Mouse (Mus musculus): Measurements from ENCODE around the gene Sept12.

Sept12 gene

GRCm38 (mm10) chr16:4957446-4957845, 40.2 kb downstream of the Sept12 start:
- ChIA-PET POLR2A (interaction anchor here in 2 of 4 experiments (0.5 to 2.1 kb wide), 12 partner anchors 9 to 371 kb away, joined by 3 to 8 read pairs (median 4); partner anchors contain the start of genes Nudt16l1 (in 2 of the 2) and Rogdi (in 1 of the 2)), CTCF (interaction anchor here in 1 of 4 experiments (0.7 kb wide), 1 partner anchor 43 kb away, joined by 3 read pairs; no protein-coding TSS in a partner anchor)

DNA sequence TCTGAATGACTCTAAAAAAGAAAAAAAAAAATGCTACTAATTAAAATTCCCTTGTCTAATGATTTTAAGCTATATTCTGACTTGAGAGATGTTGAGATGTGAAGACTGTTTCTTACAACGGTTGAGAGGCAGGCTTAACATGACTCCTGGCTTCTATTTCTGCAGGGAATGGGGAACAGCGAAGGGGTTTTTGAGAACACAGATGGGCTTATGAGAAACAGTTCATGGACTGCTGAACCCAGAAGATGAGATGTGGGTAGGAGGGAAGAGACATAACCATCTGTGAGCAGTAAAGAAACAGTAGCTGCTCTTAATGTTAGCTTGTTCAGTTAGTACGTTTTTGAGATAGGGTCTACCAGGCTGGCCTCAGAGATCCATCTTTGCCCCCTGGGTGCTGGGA, 41.0 kb downstream of the Sept12 start:
- CTCF ChIA-PET: interaction anchor here in 1 of 4 experiments (0.7 to 1.4 kb wide), 2 partner anchors 23 to 43 kb away, joined by 3 read pairs; no protein-coding TSS in a partner anchor
- POLR2A ChIA-PET: interaction anchor here in 3 of 4 experiments (0.6 to 2.1 kb wide), 14 partner anchors 9 to 370 kb away, joined by 3 to 8 read pairs (median 4); partner anchors contain the start of genes Nudt16l1 (in 2 of the 3) and Rogdi (in 1 of the 3)

GRCm38 (mm10) chr16:4947378-4947777, 50.3 kb downstream of the Sept12 start:
- ChIA-PET CTCF (interaction anchor here in 2 of 4 experiments (0.6 to 1.1 kb wide), 2 partner anchors 34 to 300 kb away, joined by 3 to 5 read pairs; no protein-coding TSS in a partner anchor), POLR2A (interaction anchor here in 2 of 4 experiments (1.0 to 1.6 kb wide), 15 partner anchors 8 to 140 kb away, joined by 3 to 7 read pairs (median 3); partner anchors contain the start of genes Ubald1 (in 2 of the 2) and Ubn1 (in 1 of the 2))

DNA sequence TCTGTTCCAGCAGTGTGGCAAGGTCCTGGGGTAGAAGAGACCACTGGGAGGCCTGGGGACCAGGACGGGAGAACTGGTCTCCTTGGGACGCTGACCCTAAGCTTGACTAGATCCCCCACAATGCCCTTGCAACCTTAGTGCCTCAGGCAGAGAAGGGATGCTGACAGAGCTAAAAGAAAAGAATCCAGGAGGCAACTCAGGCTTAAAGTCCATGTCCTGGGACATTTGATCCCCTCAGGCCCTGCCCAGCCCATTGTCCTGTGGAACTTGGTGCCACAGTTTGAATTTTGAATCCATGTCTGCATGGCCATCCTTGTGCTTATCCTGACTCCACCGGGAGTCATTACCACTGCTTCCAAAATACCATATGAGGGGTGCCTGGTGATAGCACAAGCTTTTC, 51.5 kb downstream of the Sept12 start:
- ChIA-PET POLR2A (interaction anchor here (0.6 to 2.6 kb wide), 21 partner anchors 10 to 438 kb away, joined by 3 to 13 read pairs (median 3); partner anchors contain the start of genes Ubald1 (in 2 of the 4) and Ubn1 (in 1 of the 4)), CTCF (interaction anchor here in 1 of 4 experiments (1.3 kb wide), 1 partner anchor 32 kb away, joined by 4 read pairs; no protein-coding TSS in a partner anchor)

DNA sequence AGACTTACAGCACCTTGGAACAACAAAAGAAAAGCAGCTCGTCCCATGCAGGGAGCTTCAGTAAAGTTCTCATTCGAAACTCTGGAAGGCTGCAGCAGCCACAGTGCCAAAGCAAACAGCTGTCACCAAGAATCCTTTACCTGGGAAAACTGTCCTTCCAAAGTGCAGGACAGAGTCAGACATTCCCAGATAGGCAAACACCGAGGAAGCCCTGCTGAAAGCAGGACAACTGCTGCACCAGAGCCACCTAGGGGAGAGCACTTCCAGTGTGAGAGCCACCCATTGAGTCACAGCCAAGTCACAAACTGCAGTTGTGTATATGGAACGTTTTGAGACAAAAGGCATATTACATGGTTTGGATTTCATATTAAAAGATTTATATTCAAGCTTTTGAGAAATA, 52.2 kb downstream of the Sept12 start:
- ChIA-PET CTCF (interaction anchor here in 1 of 4 experiments (1.3 kb wide), 1 partner anchor 31 kb away, joined by 4 read pairs; no protein-coding TSS in a partner anchor), POLR2A (interaction anchor here in 2 of 4 experiments (1.0 to 2.6 kb wide), 12 partner anchors 9 to 133 kb away, joined by 3 to 13 read pairs (median 4); partner anchors contain the start of genes Rogdi (in 1 of the 2) and Ubald1 (in 1 of the 2))

DNA sequence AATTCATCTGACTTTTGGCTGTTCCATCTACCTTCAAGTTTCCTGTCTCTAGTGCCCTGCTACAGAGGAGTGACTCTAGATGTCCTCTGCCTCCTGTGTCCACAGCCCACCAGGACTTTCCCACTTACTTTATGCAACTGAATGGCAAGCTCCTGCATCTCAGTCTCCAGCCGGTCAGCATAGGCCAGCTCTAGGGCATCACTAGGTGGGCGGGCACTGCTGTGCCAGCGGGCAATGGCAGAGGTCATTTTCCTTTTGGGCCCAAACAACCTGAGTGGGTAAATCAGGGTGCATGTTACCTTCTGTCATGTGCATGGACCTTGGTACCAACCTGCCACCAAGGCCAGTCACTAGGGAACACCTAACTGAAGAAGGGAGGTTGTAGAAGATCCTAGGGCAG, 54.2 kb downstream of the Sept12 start:
- ChIA-PET CTCF (interaction anchor here in 1 of 4 experiments (1.5 kb wide), 1 partner anchor 29 kb away, joined by 5 read pairs; no protein-coding TSS in a partner anchor), POLR2A (interaction anchor here in 2 of 4 experiments (1.1 to 2.9 kb wide), 5 partner anchors 10 to 191 kb away, joined by 3 to 12 read pairs (median 3); partner anchors contain the start of genes Rogdi (in 1 of the 2) and Ubald1 (in 1 of the 2))

- CTCF ChIA-PET: interaction anchor here in 1 of 4 experiments (1.5 kb wide), 1 partner anchor 29 kb away, joined by 5 read pairs; no protein-coding TSS in a partner anchor
- POLR2A ChIA-PET: interaction anchor here in 3 of 4 experiments (1.1 to 2.9 kb wide), 7 partner anchors 10 to 191 kb away, joined by 3 to 12 read pairs (median 3); partner anchors contain the start of genes Glyr1 (in 1 of the 3), Rogdi (in 1 of the 3), Ubald1 (in 1 of the 3) and Ubn1 (in 1 of the 3)
These were observed 54.8 kb downstream of the Sept12 start for GRCm38 (mm10) chr16:4942868-4943267.

DNA sequence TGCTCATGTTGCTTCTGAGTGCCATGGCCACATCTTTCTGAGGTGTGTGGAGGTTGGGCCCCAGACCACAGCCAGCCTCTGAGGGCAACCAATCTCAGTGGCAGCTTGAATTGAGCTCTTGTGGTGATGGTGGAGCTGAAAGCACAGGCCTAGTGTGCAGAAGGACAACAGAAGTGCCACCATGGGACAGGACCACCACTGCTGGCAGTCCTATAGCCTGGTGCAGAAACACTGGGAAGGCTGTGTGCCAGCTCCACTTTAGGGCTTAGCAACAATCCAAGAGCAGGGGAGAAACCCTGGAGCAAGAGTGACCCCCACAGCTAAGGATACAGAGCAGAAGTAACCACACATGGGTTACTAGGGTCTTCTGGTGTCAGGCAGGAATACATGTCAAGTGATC, 56.6 kb downstream of the Sept12 start:
- ChIA-PET CTCF (interaction anchor here in 2 of 4 experiments (1.0 to 1.5 kb wide), 2 partner anchors 28 to 39 kb away, joined by 3 read pairs; no protein-coding TSS in a partner anchor), POLR2A (interaction anchor here in 2 of 4 experiments (0.8 to 3.8 kb wide), 14 partner anchors 10 to 112 kb away, joined by 3 to 23 read pairs (median 4); partner anchors contain the start of genes Rogdi (in 2 of the 2), Anks3 (in 1 of the 2), Mgrn1 (in 1 of the 2) and Ubald1 (in 1 of the 2))

GRCm38 (mm10) chr16:4940311-4940850, 57.3 kb downstream of the Sept12 start:
- ChIA-PET POLR2A (interaction anchor here in 2 of 4 experiments (0.8 to 3.8 kb wide), 13 partner anchors 13 to 113 kb away, joined by 3 to 23 read pairs (median 4); partner anchors contain the start of genes Rogdi (in 2 of the 2), Anks3 (in 1 of the 2), Mgrn1 (in 1 of the 2) and Ubald1 (in 1 of the 2)), CTCF (interaction anchor here in 3 of 4 experiments (0.6 to 1.5 kb wide), 3 partner anchors 27 to 88 kb away, joined by 3 read pairs; no protein-coding TSS in a partner anchor)

- ChIA-PET CTCF (interaction anchor here in 2 of 4 experiments (0.6 to 1.4 kb wide), 5 partner anchors 25 to 671 kb away, joined by 3 to 9 read pairs (median 4); no protein-coding TSS in a partner anchor), POLR2A (interaction anchor here (0.5 to 3.8 kb wide), 53 partner anchors 9 to 381 kb away, joined by 3 to 24 read pairs (median 5); partner anchors contain the start of genes Ubald1 (in 3 of the 4), Ubn1 (in 3 of the 4), Anks3 (in 2 of the 4) and Mgrn1 (in 2 of the 4))
These were observed 58.2 kb downstream of the Sept12 start for GRCm38 (mm10) chr16:4939412-4939811.

DNA sequence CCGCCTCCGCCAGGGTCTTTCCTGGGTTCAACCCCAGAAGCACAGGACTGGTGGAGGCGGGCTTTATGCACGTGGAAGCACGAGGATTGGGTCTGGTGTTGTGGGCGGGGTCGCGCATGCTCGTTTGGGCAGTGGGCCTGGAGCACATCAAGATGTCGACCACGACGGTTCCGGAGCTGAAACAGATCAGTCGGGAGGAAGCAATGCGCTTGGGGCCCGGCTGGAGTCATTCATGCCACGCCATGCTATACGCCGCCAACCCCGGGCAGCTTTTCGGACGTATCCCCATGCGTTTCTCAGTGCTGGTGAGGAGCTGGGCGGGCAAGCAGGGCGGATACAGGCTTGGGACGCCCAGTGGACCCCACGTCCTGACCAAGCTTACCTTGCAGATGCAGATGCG, 58.7 kb downstream of the Sept12 start:
- CTCF ChIA-PET: interaction anchor here in 2 of 4 experiments (0.6 to 1.4 kb wide), 6 partner anchors 25 to 671 kb away, joined by 3 to 9 read pairs (median 4); no protein-coding TSS in a partner anchor

GRCm38 (mm10) chr16:4938461-4938860, 59.2 kb downstream of the Sept12 start, which contains the start of gene Nudt16l1:
Gene Nudt16l1, plus strand, starts transcription at chr16:4938761.
- CTCF ChIA-PET: interaction anchor here in 1 of 4 experiments (0.6 to 1.4 kb wide), 3 partner anchors 25 to 670 kb away, joined by 3 to 9 read pairs (median 3); no protein-coding TSS in a partner anchor
- POLR2A ChIA-PET: interaction anchor here (0.7 to 3.8 kb wide), 53 partner anchors 8 to 380 kb away, joined by 3 to 24 read pairs (median 4); partner anchors contain the start of genes Ubald1 (in 3 of the 4), Anks3 (in 2 of the 4), Mgrn1 (in 2 of the 4) and Rogdi (in 2 of the 4)

More for the DNA sequence above, 58.7 kb downstream of the Sept12 start:
- POLR2A ChIA-PET: interaction anchor here (0.5 to 3.8 kb wide), 62 partner anchors 8 to 381 kb away, joined by 3 to 24 read pairs (median 4); partner anchors contain the start of genes Ubald1 (in 3 of the 4), Ubn1 (in 3 of the 4), Anks3 (in 2 of the 4) and Mgrn1 (in 2 of the 4)

GRCm38 (mm10) chr16:4937351-4938190, 60.1 kb downstream of the Sept12 start:
- ChIA-PET POLR2A (interaction anchor here in 3 of 4 experiments (1.2 to 3.1 kb wide), 8 partner anchors 8 to 57 kb away, joined by 4 to 24 read pairs (median 8); partner anchors contain the start of gene Ubald1 (in 2 of the 3)), CTCF (interaction anchor here in 1 of 4 experiments (0.5 kb wide), 1 partner anchor 63 kb away, joined by 3 read pairs; no protein-coding TSS in a partner anchor)
